Mouse (Mus musculus): ENCODE measurements at regions not wholly inside any gene's neighbourhood (a gene's known extent, or its start where the extent isn't known, plus 50 kb on each side); places are given as distances from the start of the nearest gene placed in this dataset.

GRCm38 (mm10) chr5:118365196-118365595 is 120.2 kb downstream of the 2410131K14Rik start:
- TF ChIP-seq GATA1 (IDR thresholded peaks at IDR 0.05; ENCODE audit: low read length) (no peak), TAL1 (IDR thresholded peaks at IDR 0.05; ENCODE audit: low read length) (no peak)

Data from erythroblast, embryonic 14.5 days (primary cell).